Mouse (Mus musculus) bone marrow macrophage, adult 2 months (primary cell): ENCODE measurements around the gene Dnajc5.

ENCODE experiments used
- CTCF ChIP-seq: IDR thresholded peaks from 2 replicates; pipeline ENCODE4 v1.5.1; 2012; ENCODE audit warnings: low read depth, mild to moderate bottlenecking, low read length, moderate library complexity
- POLR2A ChIP-seq: IDR thresholded peaks from 2 replicates; pipeline ENCODE4 v1.6.1; 2012; ENCODE audit warnings: mild to moderate bottlenecking, low read depth, low read length, borderline replicate concordance

DNA sequence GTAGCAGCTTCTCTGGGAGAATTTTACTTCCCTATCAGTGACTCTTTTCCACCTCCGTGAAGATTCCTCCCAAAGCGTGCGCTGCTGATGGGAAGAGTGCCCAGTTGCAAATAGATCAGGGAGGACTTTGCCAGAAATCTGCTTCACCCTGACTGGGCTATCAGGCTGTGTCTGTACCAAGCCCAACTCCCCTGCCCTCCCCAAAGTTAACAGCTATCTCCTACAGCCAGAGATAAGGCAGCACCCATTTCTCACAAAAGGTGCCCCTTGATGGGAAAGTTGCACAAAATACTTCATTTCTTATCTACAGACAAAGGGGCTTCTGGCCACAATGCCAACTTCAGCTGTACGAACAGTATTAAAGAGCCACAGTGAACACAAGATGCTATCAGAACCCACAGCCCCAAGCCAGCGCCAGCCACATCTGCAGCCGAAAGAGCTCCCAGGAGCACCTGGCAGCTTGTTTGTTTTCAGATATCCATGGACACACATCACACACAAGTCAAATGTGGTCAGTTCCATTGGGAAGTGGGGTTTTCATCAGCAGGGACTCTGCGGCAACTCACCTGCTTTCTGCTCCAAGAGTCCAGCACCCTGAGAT lies 57.8 kb downstream of the Dnajc5 start:
- no peak for TF ChIP-seq CTCF
- TF ChIP-seq POLR2A, result no peak
